Mouse (Mus musculus): ENCODE data around the gene Acsl1.

Acsl1 gene

GRCm38 (mm10) chr8:46504196-46504595, 33.4 kb downstream of the Acsl1 start:
- DNase-seq (ENCODE audit: low read depth), result no peak

- no peak for DNase-seq (ENCODE audit: low read depth)
These were observed 37.9 kb downstream of the Acsl1 start for GRCm38 (mm10) chr8:46508488-46509395.

- no peak for DNase-seq (ENCODE audit: low read depth)
These were observed 38.6 kb downstream of the Acsl1 start for GRCm38 (mm10) chr8:46509474-46509873.

- DNase-seq (ENCODE audit: low read depth), result no peak
These were observed 40.5 kb downstream of the Acsl1 start for GRCm38 (mm10) chr8:46511336-46511735.

GRCm38 (mm10) chr8:46512538-46512937, 41.7 kb downstream of the Acsl1 start:
- no peak for DNase-seq (ENCODE audit: low read depth)

- DNase-seq (ENCODE audit: low read depth), result no peak
These were observed 43.2 kb downstream of the Acsl1 start for GRCm38 (mm10) chr8:46514027-46514426.

- no peak for DNase-seq (ENCODE audit: low read depth)
These were observed 49.8 kb downstream of the Acsl1 start for GRCm38 (mm10) chr8:46520667-46521066.

GRCm38 (mm10) chr8:46526098-46526497, 55.3 kb downstream of the Acsl1 start:
- DNase-seq (ENCODE audit: low read depth), result no peak

GRCm38 (mm10) chr8:46526821-46527220, 56.0 kb downstream of the Acsl1 start:
- no peak for DNase-seq (ENCODE audit: low read depth)

GRCm38 (mm10) chr8:46529508-46529907, 58.7 kb downstream of the Acsl1 start:
- DNase-seq (ENCODE audit: low read depth), result no peak

- no peak for DNase-seq (ENCODE audit: low read depth)
These were observed 59.7 kb downstream of the Acsl1 start for GRCm38 (mm10) chr8:46530541-46530940.

- peak; percentile 75 for DNase-seq (ENCODE audit: low read depth)
These were observed 63.1 kb downstream of the Acsl1 start for GRCm38 (mm10) chr8:46533926-46534325.

- DNase-seq (ENCODE audit: low read depth), result no peak
These were observed 68.9 kb downstream of the Acsl1 start for GRCm38 (mm10) chr8:46539701-46540100.

GRCm38 (mm10) chr8:46543191-46543590, 72.4 kb downstream of the Acsl1 start:
- DNase-seq (ENCODE audit: low read depth), result no peak

GRCm38 (mm10) chr8:46543662-46544061, 72.8 kb downstream of the Acsl1 start:
- no peak for DNase-seq (ENCODE audit: low read depth)

- DNase-seq (ENCODE audit: low read depth), result no peak
These were observed 75.0 kb downstream of the Acsl1 start for GRCm38 (mm10) chr8:46545854-46546253.

GRCm38 (mm10) chr8:46546431-46547176, 75.8 kb downstream of the Acsl1 start:
- DNase-seq (ENCODE audit: low read depth), result peak; percentile 98

GRCm38 (mm10) chr8:46547245-46547644, 76.4 kb downstream of the Acsl1 start:
- peak; percentile 95 for DNase-seq (ENCODE audit: low read depth)

GRCm38 (mm10) chr8:46550058-46550457, 79.2 kb downstream of the Acsl1 start:
- no peak for DNase-seq (ENCODE audit: low read depth)

- peak; percentile 82 for DNase-seq (ENCODE audit: low read depth)
These were observed 80.2 kb downstream of the Acsl1 start for GRCm38 (mm10) chr8:46551029-46551428.

- DNase-seq (ENCODE audit: low read depth), result peak; percentile 99
These were observed 81.0 kb downstream of the Acsl1 start, which contains the start of gene Cenpu for GRCm38 (mm10) chr8:46551615-46552440. Gene Cenpu (plus strand): TSS chr8:46552028.

GRCm38 (mm10) chr8:46552441-46552765, 81.6 kb downstream of the Acsl1 start:
- DNase-seq (ENCODE audit: low read depth), result no peak

Measured in 416B (cell line).